Mouse (Mus musculus) 3T3-L1 (cell line): Measurements from ENCODE around the gene Pdxk.
A peak's percentile ranks its signal among the peaks of the same experiment; 100 is the strongest.

Source experiments
- DNase-seq: peaks from one replicate; pipeline ENCODE4 v3.0.0-alpha.2; 2015; ENCODE audit warnings: low read depth, low spot score

Gene Pdxk

GRCm38 (mm10) chr10:78460463-78460862 is 4.3 kb downstream of the Pdxk start:
- DNase-seq = no peak

DNA sequence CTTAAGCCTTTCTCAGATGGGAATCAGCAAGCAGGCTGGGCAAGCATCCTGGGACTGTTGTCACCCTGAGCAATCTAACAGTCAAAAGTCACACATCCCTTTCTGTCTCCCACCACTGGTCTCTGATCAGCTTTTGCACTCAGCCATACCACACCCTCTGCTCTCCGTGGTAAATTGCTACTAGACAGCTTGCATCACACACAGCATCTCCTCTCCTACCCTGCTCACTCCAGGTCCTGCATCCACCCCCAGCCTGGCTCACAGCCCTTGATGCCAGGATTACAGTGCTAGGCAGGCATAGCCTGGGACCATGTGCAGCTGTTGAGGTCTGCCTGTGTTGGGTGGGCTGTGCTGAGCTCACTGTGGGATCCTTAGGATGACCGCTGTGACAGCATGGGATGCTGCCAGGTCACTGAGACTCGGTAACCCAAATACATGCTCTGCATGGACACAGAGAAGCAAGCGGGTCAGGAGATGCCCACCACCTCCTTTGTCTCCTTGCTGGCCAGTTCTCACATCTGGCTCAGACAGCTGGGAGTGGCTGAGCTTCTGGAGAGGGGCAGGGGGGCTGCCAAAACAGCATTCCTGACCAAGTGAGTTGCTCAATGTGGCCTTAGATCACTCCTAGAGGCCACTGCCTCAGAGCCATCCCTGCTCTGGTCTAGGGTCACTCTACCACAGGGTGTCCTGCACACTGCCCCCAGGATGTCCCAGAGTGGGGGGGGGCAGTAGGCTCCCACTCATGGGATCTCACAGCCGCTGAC is 6.2 kb downstream of the Pdxk start:
- peak; percentile 84 for DNase-seq

DNA sequence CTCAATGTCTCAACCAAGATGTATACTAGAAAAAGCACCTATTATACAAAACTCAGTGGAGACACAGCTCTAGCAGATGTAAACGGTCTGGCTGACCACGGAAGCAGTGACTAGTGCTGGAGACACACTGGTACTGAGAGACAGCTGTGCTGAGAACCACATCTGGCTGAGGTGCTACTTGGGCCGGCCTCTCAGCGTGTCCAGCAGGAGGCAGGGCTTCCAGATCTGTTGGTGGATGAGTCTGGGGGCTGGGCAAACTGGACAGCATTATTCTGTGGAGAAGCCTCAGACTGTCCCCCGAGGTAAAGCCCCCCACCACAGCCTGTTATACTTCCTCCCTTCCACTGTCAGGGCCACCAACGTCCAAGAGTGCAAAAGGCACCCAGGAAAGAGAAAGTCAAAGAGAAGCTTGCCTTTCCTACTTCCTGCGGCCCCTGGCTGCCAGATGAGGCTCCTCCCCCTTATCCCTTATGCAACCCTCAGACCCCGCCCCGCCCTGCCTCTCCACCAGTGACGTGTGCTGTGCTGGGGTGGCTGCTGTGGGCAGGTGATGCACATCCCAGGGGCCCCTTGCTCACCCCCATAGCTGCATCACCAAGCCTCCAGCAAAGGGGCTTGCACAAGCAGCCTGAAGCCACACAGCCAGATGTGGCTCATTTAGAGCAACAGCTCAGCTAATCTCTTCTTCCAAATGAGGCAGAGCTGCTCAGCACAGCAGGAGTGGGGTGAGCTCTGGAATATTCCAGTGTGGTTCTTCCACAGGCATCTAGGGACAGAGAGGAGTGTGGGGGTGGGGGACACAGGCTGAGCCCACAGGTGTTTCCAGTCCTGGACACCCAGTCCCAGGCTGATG is 7.1 kb downstream of the Pdxk start:
- peak; percentile 86 for DNase-seq

- no peak for DNase-seq
Observed at GRCm38 (mm10) chr10:78456696-78457095, 8.1 kb downstream of the Pdxk start.

- no peak for DNase-seq
Observed at GRCm38 (mm10) chr10:78452641-78453040, 12.1 kb downstream of the Pdxk start.

DNA sequence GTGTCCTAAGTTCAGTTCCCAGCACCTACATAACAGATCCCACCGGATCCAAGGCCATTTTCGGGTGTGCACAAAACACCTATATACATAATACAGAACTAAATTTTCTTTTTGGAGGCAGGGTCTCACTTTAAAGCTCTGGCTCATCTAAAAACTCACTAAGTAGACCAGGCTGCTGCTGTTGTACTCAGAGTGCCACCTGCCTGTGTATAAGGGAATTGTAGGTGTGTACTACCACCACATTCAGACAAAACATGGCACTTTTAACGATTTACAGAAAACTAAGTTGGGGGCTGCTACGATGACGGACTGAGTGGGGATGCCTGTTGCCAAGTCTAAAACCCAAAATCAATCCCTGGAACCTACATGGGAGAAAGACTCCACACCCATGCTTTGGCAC is 14.0 kb downstream of the Pdxk start:
- no peak for DNase-seq

GRCm38 (mm10) chr10:78447396-78447795 is 17.4 kb downstream of the Pdxk start:
- no peak for DNase-seq

DNA sequence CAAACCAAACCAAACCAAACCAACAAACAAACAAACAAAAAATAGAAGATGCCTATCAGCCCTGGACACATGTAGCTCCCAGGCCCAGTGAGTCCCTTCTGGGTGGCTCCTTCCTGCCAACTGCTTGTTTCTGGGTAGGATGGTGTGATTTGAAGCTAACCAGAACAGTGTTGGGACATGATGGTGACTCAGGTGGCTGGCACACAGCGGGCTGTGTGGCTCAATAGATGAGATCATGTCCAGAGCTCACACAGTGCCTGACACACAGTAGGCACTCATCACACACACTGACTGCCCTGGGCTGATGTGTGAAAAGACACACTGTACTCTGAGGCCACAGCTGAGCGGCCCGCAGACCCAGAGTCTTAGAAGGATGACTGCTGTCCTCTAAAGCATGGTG is 18.6 kb downstream of the Pdxk start:
- DNase-seq = no peak

GRCm38 (mm10) chr10:78442292-78442691 is 22.5 kb downstream of the Pdxk start:
- DNase-seq = no peak

GRCm38 (mm10) chr10:78441606-78442005 is 23.2 kb downstream of the Pdxk start:
- DNase-seq = no peak

DNA sequence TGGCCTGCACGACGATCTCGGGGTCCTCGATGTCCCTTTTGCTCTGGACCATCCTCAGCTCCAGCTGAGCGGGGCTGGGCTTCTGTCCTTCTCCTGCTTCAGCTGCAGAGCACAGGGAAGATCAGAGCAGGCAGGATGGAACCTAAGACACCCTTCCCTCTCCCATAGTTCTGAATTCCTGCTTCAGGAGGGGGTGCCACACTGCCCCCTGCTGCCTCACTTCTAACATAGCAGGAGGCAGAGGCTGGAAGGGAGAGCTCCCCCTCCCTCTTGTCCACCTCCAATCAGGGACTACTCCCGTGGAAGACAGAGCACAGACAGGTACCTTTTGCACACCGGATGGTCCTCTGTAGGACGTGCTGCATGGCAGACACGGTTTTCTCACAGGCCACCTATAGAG is 24.0 kb downstream of the Pdxk start:
- DNase-seq = peak; percentile 48

DNA sequence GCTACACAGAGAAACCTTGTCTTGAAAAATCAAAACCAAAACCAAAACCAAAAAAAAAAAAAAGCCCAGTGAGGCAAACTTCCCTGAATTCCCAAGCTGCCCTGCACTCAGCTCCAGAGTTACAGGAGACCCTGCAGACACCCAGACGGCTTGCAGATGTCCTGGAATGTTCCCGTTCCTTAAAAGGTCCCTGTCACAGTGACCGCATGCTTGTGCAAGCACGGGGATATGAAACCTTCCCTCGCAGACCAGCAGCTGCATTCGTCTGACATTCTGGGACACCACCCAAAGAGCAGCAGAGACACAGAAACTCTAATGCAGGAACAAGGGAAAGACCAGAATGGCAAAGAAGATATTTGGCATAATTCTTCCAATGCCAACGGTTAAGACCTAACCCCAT is 24.8 kb downstream of the Pdxk start:
- DNase-seq = no peak

- DNase-seq = no peak
Observed at GRCm38 (mm10) chr10:78439550-78439949, 25.2 kb downstream of the Pdxk start.

DNA sequence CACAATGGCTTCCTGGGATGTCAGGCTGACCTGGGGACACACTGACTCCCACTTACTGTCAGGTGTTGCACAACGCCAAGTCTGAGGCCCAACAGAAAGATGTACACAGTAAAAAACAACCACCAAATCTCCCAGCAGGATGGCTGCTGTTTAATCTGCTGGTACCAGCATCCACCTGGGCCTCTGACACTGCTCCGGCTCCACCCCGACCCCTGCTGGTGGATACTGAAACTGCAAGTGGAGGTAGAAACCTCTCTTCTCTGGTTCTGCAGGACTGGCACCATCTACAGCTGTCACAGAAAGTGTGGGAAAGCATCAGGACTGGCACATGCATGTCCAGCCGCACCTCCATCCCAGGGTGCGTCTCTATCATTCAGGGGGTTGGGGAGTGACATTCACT is 26.7 kb downstream of the Pdxk start:
- DNase-seq = peak; percentile 83

- no peak for DNase-seq
Observed at GRCm38 (mm10) chr10:78432853-78433252, 31.9 kb downstream of the Pdxk start.

- no peak for DNase-seq
Observed at GRCm38 (mm10) chr10:78429776-78430175, 35.0 kb downstream of the Pdxk start.

- peak; percentile 89 for DNase-seq
Observed at GRCm38 (mm10) chr10:78429180-78429579, 35.6 kb downstream of the Pdxk start.

DNA sequence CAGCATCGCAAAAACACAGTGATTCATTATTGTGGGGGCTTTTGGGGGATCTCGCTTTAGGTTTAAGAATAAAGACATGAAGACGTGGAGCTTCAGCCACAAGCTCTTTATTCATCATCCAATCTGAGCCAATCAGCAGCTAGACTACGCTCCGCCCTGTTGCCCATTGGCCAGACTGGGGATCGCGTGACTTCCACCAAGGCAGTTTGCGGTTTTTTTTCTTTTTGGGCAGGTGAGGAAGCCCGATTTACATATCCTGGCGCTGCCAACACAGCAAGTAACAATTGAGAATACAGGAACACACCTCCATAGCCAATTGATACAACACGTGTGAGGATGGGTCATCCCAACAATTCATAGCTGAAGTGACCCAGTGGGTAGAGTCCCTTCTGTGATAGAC is 36.7 kb downstream of the Pdxk start:
- DNase-seq = no peak

DNA sequence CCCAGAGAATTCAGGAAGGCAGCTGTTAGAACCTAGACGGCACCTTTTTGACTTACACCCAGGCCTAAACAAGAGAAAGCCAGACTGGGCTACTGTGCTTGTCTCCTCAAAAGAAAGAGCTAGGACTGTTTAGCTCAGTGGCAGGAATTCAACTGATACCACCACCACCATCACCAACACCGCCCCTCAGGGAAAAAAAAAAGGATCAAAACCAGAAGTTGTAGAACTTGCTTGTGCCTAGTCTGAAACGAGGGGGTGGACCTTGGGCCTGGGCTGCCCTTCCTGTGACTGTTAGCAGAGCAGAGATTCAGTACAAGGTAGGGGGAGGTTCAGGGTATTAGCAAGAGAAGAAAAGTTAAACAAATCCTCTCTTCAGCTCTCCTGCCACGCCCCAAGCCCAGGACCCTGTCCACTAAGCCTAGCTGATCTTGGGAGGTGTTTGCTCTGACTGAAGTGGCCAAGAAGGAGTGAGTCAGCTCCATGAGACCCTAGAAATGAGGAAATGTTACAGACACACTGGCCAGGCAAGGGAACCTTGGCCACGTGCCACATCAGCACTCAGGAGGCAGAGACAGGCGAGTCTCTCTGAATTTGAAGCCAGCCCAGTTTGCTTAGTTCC is 38.5 kb downstream of the Pdxk start:
- peak; percentile 56 for DNase-seq

DNA sequence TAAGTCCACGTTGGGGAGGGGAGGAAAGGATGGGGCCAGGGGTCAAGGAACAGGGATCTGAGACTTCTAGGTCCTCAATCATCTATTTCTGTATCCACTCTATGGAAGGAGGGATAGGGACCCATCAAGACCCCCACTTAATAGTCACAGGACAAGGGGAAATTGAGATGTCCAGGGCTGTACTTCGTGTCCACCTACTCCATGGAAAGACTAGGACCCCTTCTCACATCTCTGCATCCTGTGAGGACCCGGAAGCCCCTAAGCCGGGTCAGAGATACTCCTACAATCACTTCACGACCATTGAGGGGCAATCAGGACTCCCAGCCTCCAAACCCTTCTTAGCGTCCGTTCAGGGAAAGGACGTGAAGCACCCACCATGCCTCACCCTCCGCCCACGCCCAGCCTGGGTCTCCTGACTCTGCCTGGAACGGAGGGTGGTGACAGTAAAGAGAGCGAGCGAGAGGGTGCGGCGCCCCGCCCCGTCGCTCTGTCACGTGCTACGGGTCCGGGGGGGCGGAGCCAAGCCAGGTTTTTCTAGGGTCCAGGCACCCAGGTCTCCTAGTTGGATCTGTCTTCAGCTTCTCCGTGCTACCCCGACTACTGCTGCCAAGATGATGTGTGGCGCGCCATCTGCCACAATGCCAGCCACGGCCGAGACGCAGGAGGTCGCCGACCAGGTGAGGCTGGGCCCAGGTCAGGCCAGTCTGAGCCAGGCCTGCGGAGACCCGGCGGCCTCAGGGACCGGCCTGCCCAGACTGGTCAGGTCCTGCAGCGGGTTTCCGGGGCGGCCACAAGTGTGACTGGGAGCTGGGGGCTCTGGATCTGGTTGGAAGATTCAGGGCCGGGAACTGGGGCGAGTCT is 39.4 kb downstream of the Pdxk start, which contains the start of gene Cstb:
Gene Cstb (plus strand): TSS at position 489 of the 861 bp plus-strand sequence.
- peak; percentile 89 for DNase-seq

DNA sequence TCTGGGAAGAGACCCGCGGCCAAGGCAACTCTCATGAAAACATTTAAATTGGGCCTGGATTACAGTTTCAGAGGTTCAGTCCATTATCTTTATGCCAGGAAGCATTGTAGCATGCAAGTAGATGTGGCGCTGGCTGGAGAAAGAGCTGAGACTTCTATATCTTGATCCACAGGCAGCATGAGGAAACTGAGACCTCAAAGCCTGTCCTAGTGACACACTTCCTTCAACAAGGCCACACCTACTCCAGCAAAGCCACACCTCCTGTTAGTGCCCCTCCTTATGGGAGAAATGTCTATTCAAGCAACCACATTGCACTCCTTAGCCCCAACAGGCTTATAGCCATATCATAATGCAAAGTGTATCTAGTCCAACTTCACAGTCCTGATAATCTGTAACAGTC is 42.2 kb downstream of the Pdxk start:
- no peak for DNase-seq
